Mouse (Mus musculus) neutrophil, adult 59 days (primary cell): ENCODE measurements around the gene Col4a5. TPM values are rescaled to one million over a fixed set of nuclear protein-coding genes. Genes with fewer than 3 reads are reported as not detected.

ENCODE experiments used
- total RNA-seq, 2 experiments: library from RNA; stranded (reverse); gene quantifications; 1 replicate in 1 of 2; 2 replicates in 1 of 2; pipeline ENCODE4 v1.2.4; 2023

The Col4a5 gene
- under 1 TPM in 1 of 2 experiments, not detected in 1; 0.18 TPM for total RNA-seq

DNA sequence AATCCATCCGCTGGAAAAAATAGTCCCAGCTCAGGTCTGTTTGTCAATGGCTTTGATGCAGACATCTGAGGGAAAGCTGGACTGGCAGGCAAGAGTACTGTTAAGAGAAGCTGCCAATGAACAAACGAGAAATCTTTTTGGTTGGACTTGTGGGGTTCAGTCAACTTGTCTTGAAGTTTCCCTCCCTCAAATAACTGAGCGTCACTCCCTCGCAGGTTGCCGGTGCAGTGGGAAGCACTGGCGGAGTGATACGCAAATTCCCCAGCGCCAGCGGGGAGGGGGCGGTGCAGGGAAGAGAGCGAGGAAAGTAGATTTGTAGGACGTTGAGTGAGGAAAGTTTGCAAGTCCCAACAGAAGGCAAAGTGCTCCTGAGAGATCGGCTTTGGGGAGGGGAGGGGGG lies at the start of gene Col4a5:
TSS of gene Col4a5 (plus strand) at position 276 of the 400 bp plus-strand sequence.

DNA sequence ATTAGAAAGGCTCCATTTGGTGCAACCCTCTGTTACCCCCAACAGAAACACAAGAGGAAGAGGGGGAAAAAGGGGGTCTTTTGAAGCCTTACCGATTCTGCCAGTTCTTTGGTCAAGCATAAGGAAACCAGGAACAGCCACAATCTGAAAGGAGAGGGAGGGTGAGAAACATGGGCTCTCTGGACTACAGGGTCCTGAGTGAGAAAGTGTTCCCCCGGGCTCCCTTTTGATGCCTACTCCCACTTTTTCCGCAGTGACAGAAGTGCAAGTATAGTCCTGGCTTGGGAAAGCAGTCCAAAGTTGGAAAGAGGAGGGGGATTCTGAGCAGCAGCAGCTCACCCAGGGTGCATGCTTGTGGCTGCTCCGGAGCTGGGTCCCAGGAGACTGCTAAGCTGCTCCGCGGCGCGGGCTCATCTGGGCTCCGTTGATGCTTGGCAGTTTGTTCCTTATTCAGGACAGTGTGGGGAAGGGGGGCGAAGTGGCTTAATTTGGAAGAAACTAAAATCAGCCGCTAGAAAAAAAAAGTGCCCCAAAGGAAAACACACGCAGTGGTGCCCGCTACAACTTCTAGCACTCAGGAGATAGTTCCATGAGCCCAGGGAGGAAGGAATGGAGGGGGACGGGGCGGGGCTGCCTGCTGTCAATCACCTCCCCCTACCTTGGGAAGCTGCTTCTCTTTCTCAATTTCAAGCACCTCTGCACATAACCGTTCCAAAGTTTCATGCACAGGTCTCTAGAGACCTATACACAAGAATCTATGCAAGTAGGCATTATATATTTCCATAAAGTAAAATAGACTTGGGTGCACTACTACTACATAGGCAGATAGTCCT lies 1.5 kb upstream of the Col4a5 start, which contains the start of gene Col4a6:
TSS of gene Col4a6 (minus strand) at position 607 of the 833 bp plus-strand sequence.

DNA sequence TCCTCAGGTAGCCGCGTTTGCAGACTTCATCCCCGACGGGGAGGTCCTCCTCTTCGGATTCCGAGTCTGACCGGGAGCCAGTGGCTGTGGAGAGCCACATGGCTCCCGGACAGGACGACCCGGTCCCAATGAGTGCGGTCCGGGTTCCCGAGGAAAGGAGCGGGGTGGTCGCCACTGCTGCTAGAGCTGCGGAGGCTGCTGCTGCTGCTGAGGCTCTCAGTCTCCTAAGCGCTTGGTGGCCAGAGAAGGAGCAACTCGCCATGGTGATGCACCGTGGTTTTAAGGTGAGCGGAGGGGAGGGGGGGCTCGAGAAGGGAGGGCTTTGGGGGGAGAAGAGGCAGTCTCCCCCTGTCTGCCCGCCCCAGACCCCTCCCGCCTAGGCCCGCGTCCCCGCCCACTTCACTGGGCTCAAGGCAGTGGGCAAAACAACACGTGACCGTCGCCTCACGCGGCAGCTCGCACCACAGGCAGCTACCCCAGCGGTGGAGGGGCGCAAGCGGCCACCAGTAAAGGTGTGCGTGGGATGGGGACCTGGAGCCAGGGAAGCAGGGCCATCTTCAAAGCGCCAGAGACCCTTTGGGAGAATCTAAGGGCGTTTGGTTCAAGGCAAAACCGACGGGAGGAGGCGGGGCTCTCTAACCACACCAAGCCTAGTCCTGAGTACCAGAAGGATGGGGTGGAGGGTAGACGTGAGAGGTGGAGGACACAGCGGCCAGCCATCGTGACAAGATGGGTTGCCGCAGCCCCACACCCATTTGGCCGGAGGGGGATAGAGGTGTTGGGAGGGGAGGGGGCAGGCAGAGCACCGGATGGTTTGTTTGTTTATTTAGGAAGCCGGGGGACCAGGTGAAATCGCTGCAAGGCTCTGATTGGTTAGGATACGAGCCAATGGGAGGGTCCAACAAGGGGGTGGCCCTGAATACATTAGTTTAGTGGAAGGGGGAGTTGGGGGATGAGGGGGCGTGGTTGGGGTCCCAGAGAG lies 250.0 kb downstream of the Col4a5 start, which contains the start of gene Irs4:
TSS of gene Irs4 (minus strand) at position 327 of the 982 bp plus-strand sequence.

Other genes starting within 250 kb of the Col4a5 start
- not detected for gene Col4a6, start 1.3 kb upstream of the Col4a5 start, total RNA-seq
- gene Irs4, start 249.9 kb downstream of the Col4a5 start, total RNA-seq: not detected